In the genomic region with DNA sequence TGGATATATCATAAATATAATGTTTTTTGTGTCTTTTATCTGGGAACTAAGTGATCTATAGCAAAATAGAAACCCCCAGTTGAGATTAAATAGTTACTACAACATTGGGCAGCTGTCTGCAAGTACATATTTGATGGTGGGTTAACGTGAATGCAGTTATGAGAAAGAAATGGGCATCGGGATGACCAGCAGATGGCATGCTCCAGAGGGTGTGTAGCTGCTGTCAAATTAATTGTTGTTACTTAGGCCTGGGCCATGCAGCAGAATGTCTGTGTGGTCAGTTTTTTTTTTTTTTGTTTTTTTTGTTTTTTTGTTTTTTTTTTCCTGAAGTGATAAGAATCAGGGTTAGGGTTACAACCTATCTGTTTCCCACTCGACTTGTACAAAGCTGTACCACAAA, we compare ENCODE assay signal across 17 mouse cellular contexts.
DNase-seq lines count a peak whose midpoint lies in the region; ATAC-seq and TF ChIP-seq lines count a peak whose summit lies in the region.
"Had no signal": no experiment of that assay in that cellular context is flagged by ENCODE, and none has a peak within 500 bp of the region (broad histone marks: within the 10 kb centered on the region; RNA-seq: fewer than 3 reads in every experiment).

No protein-coding gene starts in this region.

- H3K4me1 ChIP-seq in intestine, postnatal 0 days (replicated peaks; ENCODE audit: control insufficient read depth, insufficient read depth, low read length): no peaks in the 10 kb centered on the region
- no peaks in the 10 kb centered on the region for H3K4me1 ChIP-seq in intestine, embryonic 15.5 days (replicated peaks)

- no peaks in the 10 kb centered on the region for H3K36me3 ChIP-seq in intestine, postnatal 0 days (ENCODE audit: control insufficient read depth, insufficient read depth)
- H3K36me3 ChIP-seq in intestine, embryonic 15.5 days: no peaks in the 10 kb centered on the region
- H3K36me3 ChIP-seq in C2C12 (ENCODE audit: control insufficient read depth, insufficient read depth): no peaks in the 10 kb centered on the region

- no peak overlapping the region for H3K4me3 ChIP-seq in intestine, postnatal 0 days (ENCODE audit: low read depth, low read length)
- no peak overlapping the region for H3K4me3 ChIP-seq in intestine, embryonic 15.5 days (replicated peaks)
- H3K4me3 ChIP-seq in C2C12 (ENCODE audit: insufficient read depth, poor library complexity, severe bottlenecking): no peak overlapping the region

- H3K27ac ChIP-seq in intestine, postnatal 0 days (ENCODE audit: low read depth, low read length): no peak overlapping the region
- no peak overlapping the region for H3K27ac ChIP-seq in intestine, embryonic 15.5 days

- ATAC-seq in intestine, postnatal 0 days: no peak
- ATAC-seq in intestine, embryonic 15.5 days: no peak
- ATAC-seq: activated CD4-positive, CD25-positive, alpha-beta regulatory T cell, adult 4 months; CD4-positive, CD25-positive, alpha-beta regulatory T cell, adult 4 months; forebrain, embryonic 14.5 days; inflammation-experienced regulatory T-cells, adult 6 months; lung, postnatal 0 days had no signal

- no peaks in the 10 kb centered on the region for H3K79me2 ChIP-seq in C2C12 (ENCODE audit: control insufficient read depth, insufficient read depth)

- peak; percentile 24 for DNase-seq in brain, adult 2 months (ENCODE audit: low read depth, low spot score)
- peak; percentile 24 to 36 for DNase-seq in cerebellum, postnatal 36 days
- no peak for DNase-seq in Muller cell, postnatal 12 days (ENCODE audit: inconsistent ontology term)
- no peak for DNase-seq in lung, postnatal 14 days
- DNase-seq: heart, adult 11 months; kidney, postnatal 14 days; right cerebral cortex, postnatal 14 days; thymus, postnatal 4 days had no signal

- H3K27me3 ChIP-seq in intestine, postnatal 0 days (replicated peaks; ENCODE audit: control insufficient read depth, insufficient read depth, low read length): no peaks in the 10 kb centered on the region
- no peaks in the 10 kb centered on the region for H3K27me3 ChIP-seq in intestine, embryonic 15.5 days (replicated peaks)
- H3K27me3 ChIP-seq in C2C12 (ENCODE audit: control insufficient read depth, insufficient read depth, insufficient read length): no peaks in the 10 kb centered on the region

- 68% methylated on average over 3 of the region's 3 CpGs for WGBS in intestine, postnatal 0 days
- 68% methylated on average over 3 of the region's 3 CpGs for WGBS in intestine, embryonic 15.5 days

- no peaks in the 10 kb centered on the region for H3K79me3 ChIP-seq in C2C12 (ENCODE audit: low read depth)

- no peaks in the 10 kb centered on the region for H3K9me3 ChIP-seq in intestine, postnatal 0 days (ENCODE audit: control insufficient read depth)
- no peaks in the 10 kb centered on the region for H3K9me3 ChIP-seq in intestine, embryonic 15.5 days

- TF ChIP-seq CTCF in intestine, postnatal 0 days (IDR thresholded peaks at IDR 0.05; ENCODE audit: low read depth): 0 out of 2 replicates have a peak, but pooled peaks have one; percentile 19
- peak; percentile 9 for TF ChIP-seq CTCF in C2C12 (IDR thresholded peaks at IDR 0.05; ENCODE audit: control insufficient read depth, insufficient read depth, insufficient read length)

- no peak overlapping the region for H3ac ChIP-seq in C2C12 (ENCODE audit: control insufficient read depth, insufficient read length, low read depth)

- no peak overlapping the region for H3K9ac ChIP-seq in intestine, postnatal 0 days (ENCODE audit: low read depth, low read length)
- H3K9ac ChIP-seq in intestine, embryonic 15.5 days: no peak overlapping the region

- no peak overlapping the region for H3K4me2 ChIP-seq in intestine, postnatal 0 days (replicated peaks; ENCODE audit: low read depth)
- no peak overlapping the region for H3K4me2 ChIP-seq in intestine, embryonic 15.5 days (replicated peaks)
- H3K4me2 ChIP-seq: liver, embryonic 11.5 days had no signal

TF ChIP-seq in C2C12, 6 proteins besides CTCF, POLR2A, EP300 and RAD21:
- TF ChIP-seq CEBPB (IDR thresholded peaks at IDR 0.05; ENCODE audit: low read depth): no peak
- TF ChIP-seq FOSL1 (IDR thresholded peaks at IDR 0.05; ENCODE audit: insufficient read depth, low read length, poor library complexity, severe bottlenecking): no peak
- TF ChIP-seq MAX (IDR thresholded peaks at IDR 0.05): no peak
- TF ChIP-seq MYOG (IDR thresholded peaks at IDR 0.05; ENCODE audit: control insufficient read depth, extremely low read depth, insufficient read length): no peak
- TF ChIP-seq MYOD1 (IDR thresholded peaks at IDR 0.05; ENCODE audit: control insufficient read depth, insufficient read length, low read depth): no peak
- TF ChIP-seq USF1 (IDR thresholded peaks at IDR 0.05; ENCODE audit: low read depth): no peak
TF ChIP-seq in C2C12: peak in this region for 0.

Comparison
In these comparisons a context has a peak if more than half of its experiments do, and no peak if none do; other contexts are left out.
1. DNase-seq: peak in brain, adult 2 months (single experiment) and cerebellum, postnatal 36 days (2 of 2); none in Muller cell, postnatal 12 days (single experiment) and lung, postnatal 14 days (single experiment).